19 mouse cellular contexts compared by ENCODE assay signal in genomic region chr5:73815752-73816151, GRCm38 (mm10).
DNase-seq lines count a peak whose midpoint lies in the region; ATAC-seq lines count a peak whose summit lies in the region.
"Had no signal": no experiment of that assay in that cellular context is flagged by ENCODE, and none has a peak within 500 bp of the region (broad histone marks: within the 10 kb centered on the region; RNA-seq: fewer than 3 reads in every experiment).

No protein-coding gene starts in this region.

- no peak overlapping the region for H3K9ac ChIP-seq in midbrain, embryonic 11.5 days (ENCODE audit: low read length)
- no peak overlapping the region for H3K9ac ChIP-seq in midbrain, embryonic 16.5 days (ENCODE audit: low read depth, low read length)

- no peaks in the 10 kb centered on the region for H3K27me3 ChIP-seq in midbrain, embryonic 11.5 days (ENCODE audit: control insufficient read depth, insufficient read depth, low read length)
- no peaks in the 10 kb centered on the region for H3K27me3 ChIP-seq in midbrain, embryonic 16.5 days (ENCODE audit: control insufficient read depth, insufficient read depth, low read depth, low read length)
- H3K27me3 ChIP-seq: CH12.LX had no signal

- 94% methylated on average over 5 of the region's 5 CpGs for WGBS in midbrain, embryonic 11.5 days
- WGBS in midbrain, embryonic 16.5 days = 98% methylated on average over 5 of the region's 5 CpGs

- H3K9me3 ChIP-seq in midbrain, embryonic 11.5 days (ENCODE audit: control insufficient read depth, low read length) = no peaks in the 10 kb centered on the region
- H3K9me3 ChIP-seq in midbrain, embryonic 16.5 days (replicated peaks; ENCODE audit: control insufficient read depth, low read length, poor library complexity, severe bottlenecking) = peaks cover 3% of the 10 kb centered on the region; the same call in 1 of the 2 replicates
- H3K9me3 ChIP-seq: G1E had no signal

- H3K36me3 ChIP-seq in midbrain, embryonic 11.5 days (ENCODE audit: control insufficient read depth, insufficient read depth, low read length) = no peaks in the 10 kb centered on the region
- H3K36me3 ChIP-seq in midbrain, embryonic 16.5 days (ENCODE audit: control insufficient read depth, insufficient read depth, low read length) = no peaks in the 10 kb centered on the region
- H3K36me3 ChIP-seq: G1E had no signal

- peak; percentile 71 for DNase-seq in heart, adult 11 months
- no peak for DNase-seq in heart, postnatal 10 days
- DNase-seq in midbrain, embryonic 11.5 days (ENCODE audit: low spot score, missing footprints) = peak; percentile 64
- DNase-seq: adrenal gland, adult 2 months; adrenal gland, adult 8-10 months; adrenal gland, postnatal 10 days; adrenal gland, postnatal 14 days; adrenal gland, postnatal 25 days; adrenal gland, postnatal 36 days; B cell, adult 2 months; cerebellum, adult 11 months; cerebellum, adult 11-12 months; cerebellum, adult 18-20 months had no signal

- H3K27ac ChIP-seq in midbrain, embryonic 11.5 days (ENCODE audit: low read depth, low read length) = no peak overlapping the region
- no peak overlapping the region for H3K27ac ChIP-seq in midbrain, embryonic 16.5 days (ENCODE audit: low read length)

- ATAC-seq in midbrain, embryonic 11.5 days (ENCODE audit: low FRiP score) = no peak
- no peak for ATAC-seq in midbrain, embryonic 16.5 days
- ATAC-seq: activated CD4-positive, CD25-positive, alpha-beta regulatory T cell, adult 4 months; CD4-positive, CD25-positive, alpha-beta regulatory T cell, adult 4 months; Patski had no signal

- intact Hi-C loops in heart, postnatal 10 days (cut with DNase I) = no loop called here

- H3K4me3 ChIP-seq in midbrain, embryonic 11.5 days (ENCODE audit: low read depth, low read length) = no peak overlapping the region
- no peak overlapping the region for H3K4me3 ChIP-seq in midbrain, embryonic 16.5 days (ENCODE audit: low read depth, low read length)

- no peaks in the 10 kb centered on the region for H3K4me1 ChIP-seq in midbrain, embryonic 11.5 days (ENCODE audit: control insufficient read depth, insufficient read depth, low read length)
- no peaks in the 10 kb centered on the region for H3K4me1 ChIP-seq in midbrain, embryonic 16.5 days (ENCODE audit: control insufficient read depth, insufficient read depth, low read length)

- H3K4me2 ChIP-seq in midbrain, embryonic 11.5 days = no peak overlapping the region
- no peak overlapping the region for H3K4me2 ChIP-seq in midbrain, embryonic 16.5 days (ENCODE audit: low read length)

Comparison
In these comparisons a context has a peak if more than half of its experiments do, and no peak if none do; other contexts are left out.
1. DNase-seq: peak in heart, adult 11 months (single experiment) and midbrain, embryonic 11.5 days (single experiment); none in heart, postnatal 10 days (0 of 2).